Mouse (Mus musculus) kidney, embryonic 15.5 days (tissue): ENCODE results near the gene Rbm28. TPM values are rescaled to one million over a fixed set of nuclear protein-coding genes. Genes with fewer than 3 reads are reported as not detected.

Source experiments
- ATAC-seq: fragments of 200-750 bp; cut with Nextera tagmentation; replicated peaks from 2 replicates; pipeline ENCODE4 v1.8.0; 2017; ENCODE audit warnings: moderate TSS enrichment; ENCODE audit not compliant: low FRiP score
- H3K27ac ChIP-seq: fragments of 300-500 bp; sonication (generic); 2 replicates; pipeline ENCODE4 v1.5.1; 2015; ENCODE audit warnings: mild to moderate bottlenecking, inconsistent platforms
- H3K27me3 ChIP-seq: fragments of 300-500 bp; sonication (generic); 2 replicates; pipeline ENCODE4 v1.6.1; 2015; ENCODE audit warnings: inconsistent platforms
- H3K36me3 ChIP-seq: fragments of 300-500 bp; sonication (generic); 2 replicates; pipeline ENCODE4 v1.6.1; 2015; ENCODE audit warnings: inconsistent platforms
- H3K4me1 ChIP-seq: fragments of 300-500 bp; sonication (generic); 2 replicates; pipeline ENCODE4 v1.6.1; 2015; ENCODE audit warnings: inconsistent platforms
- H3K4me2 ChIP-seq: fragments of 300-500 bp; sonication (generic); 2 replicates; pipeline ENCODE4 v1.6.1; 2015; ENCODE audit warnings: moderate library complexity, mild to moderate bottlenecking, inconsistent platforms
- H3K4me3 ChIP-seq: fragments of 300-500 bp; sonication (generic); replicated peaks from 2 replicates; pipeline ENCODE4 v1.5.1; 2015; ENCODE audit warnings: mild to moderate bottlenecking, inconsistent platforms
- H3K9ac ChIP-seq: fragments of 300-500 bp; sonication (generic); 2 replicates; pipeline ENCODE4 v1.6.1; 2015; ENCODE audit warnings: mild to moderate bottlenecking, inconsistent platforms
- H3K9me3 ChIP-seq: fragments of 300-500 bp; sonication (generic); replicated peaks from 2 replicates; pipeline ENCODE4 v1.6.1; 2016; ENCODE audit warnings: inconsistent platforms
- WGBS: fragments of 180-500 bp; shearing (Covaris S2); methylation state at CpG from one replicate; pipeline ENCODE4 v1.1.7; 2015; ENCODE audit warnings: mixed read lengths; 5-methylcytosine and 5-hydroxymethylcytosine counted together
- polyA plus RNA-seq: library from polyadenylated mRNA; unstranded; fragments of >200 nt; fragmentation: Nextera tagmentation; extraction: Ambion mirVana; gene quantifications from 2 replicates; pipeline ENCODE4 v1.2.1, GENCODE M21; 2015

Gene Rbm28
- polyA plus RNA-seq = 46.1 and 48.8 TPM in 2 replicates

DNA sequence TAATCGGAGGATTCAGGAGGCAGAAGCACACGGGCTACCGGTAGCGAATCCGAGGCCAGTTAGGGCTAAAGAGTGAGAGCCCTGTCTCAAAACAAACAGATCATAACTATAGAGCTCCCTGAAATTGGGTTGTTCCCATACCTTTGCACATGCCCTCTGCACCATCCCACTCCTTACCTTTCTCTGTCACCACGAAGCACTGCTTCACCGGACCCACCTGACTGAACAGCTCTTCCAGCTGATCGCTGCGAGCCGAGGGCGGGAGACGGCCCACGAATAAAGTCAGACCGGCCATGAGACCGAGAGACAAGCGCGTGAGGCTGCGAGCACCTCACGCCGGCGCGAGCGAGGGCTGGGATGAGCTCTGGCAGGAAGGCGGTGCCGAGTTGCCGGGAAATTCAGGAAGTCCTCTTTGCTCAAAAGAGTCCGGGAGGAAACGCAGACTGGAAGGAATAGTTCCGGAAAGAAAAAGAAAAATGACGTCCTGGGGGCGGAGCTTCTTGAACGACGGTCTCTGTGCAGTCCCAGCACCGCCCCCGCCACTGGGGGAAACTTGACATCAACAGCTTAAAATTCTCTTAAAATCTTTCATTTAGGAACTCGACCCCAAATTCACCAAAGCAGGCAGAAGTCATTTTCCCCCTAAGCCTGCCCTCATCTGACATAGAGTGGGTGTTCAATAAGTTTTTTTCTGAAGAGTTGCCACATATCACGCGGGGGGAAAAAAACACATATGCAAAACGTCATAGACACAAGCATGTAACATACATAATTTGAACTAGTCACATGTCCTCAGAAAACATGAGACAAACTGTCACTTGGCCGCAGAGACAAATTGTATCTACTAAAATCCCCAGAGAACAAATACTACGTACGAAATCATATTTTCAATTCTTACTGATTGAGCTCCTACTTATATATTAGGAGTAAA, at the start of gene Rbm28:
Gene Rbm28 (minus strand): TSS at position 693 of the 931 bp plus-strand sequence.
- peak; percentile 86 for ATAC-seq
- peaks cover 32% of the 10 kb centered on the region for H3K27me3 ChIP-seq
- H3K36me3 ChIP-seq = peaks cover 8% of the 10 kb centered on the region
- H3K9me3 ChIP-seq = no peaks in the 10 kb centered on the region
- no peak within 1 kb of the TSS for H3K27ac ChIP-seq
- H3K4me3 ChIP-seq = peak within 1 kb of the TSS; percentile 70
- peak within 1 kb of the TSS; percentile 70 for H3K9ac ChIP-seq
- H3K4me2 ChIP-seq = peak within 1 kb of the TSS; percentile 85
- WGBS = 8% methylated on average over 42 of the region's 42 CpGs
- H3K4me1 ChIP-seq = peaks cover 17% of the 10 kb centered on the region

DNA sequence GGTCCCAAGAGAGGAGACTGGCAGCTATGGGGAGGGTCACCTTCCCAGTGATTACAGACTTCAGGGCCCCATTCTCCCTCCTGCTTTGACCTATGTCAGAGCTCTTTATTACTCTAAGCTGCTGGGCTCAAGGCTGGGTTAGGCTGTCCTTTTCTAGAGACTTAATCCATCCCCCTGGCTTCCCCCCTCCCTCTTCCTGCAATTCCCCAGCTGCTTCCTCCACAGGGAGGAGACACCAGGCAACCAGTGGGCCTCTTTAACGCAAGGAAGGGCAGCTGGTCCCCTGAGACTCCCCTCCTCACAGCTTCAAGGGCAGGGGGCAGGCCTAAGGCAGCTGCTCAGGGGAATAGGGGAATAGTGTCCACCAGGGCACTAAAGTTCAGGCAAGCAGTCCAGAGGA, 49.4 kb upstream of the Rbm28 start:
- ATAC-seq = 0 out of 2 replicates have a peak, but pooled peaks have one; percentile 10
- 0 out of 2 replicates have a peak, but pooled peaks cover 1% of the 10 kb centered on the region for H3K36me3 ChIP-seq
- peak overlapping the region; percentile 41; the same call in 1 of the 2 replicates for H3K27ac ChIP-seq
- no peak overlapping the region for H3K9ac ChIP-seq
- WGBS = 0% methylated on average over 1 of the region's 1 CpGs
- peaks cover 27% of the 10 kb centered on the region for H3K27me3 ChIP-seq
- H3K4me1 ChIP-seq = peaks cover 55% of the 10 kb centered on the region
- 0 out of 2 replicates have a peak overlapping the region, but pooled peaks have one; percentile 1 for H3K4me3 ChIP-seq
- H3K4me2 ChIP-seq = peak overlapping the region; percentile 87
- H3K9me3 ChIP-seq = no peaks in the 10 kb centered on the region

DNA sequence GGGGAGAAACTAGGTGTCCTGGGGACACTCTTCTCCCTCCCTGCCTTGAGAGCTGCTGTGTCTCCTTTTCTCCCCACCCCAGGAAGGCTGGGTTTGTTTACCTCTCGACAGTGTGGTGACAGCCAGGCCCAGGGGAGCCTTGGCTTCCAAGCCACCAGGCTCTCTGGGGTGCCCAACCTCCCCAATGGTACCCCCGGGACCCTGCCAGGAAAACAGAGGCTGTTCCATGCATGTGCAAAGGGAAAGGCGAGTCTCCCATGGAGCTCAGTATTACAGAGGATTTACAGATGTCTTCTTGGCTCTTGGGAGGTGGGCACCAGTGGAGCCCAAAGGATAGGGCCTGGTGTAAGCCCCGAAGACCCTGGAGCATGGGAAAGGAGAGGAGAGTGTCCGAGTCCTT, 48.6 kb upstream of the Rbm28 start:
- Histone ChIP-seq H3K27me3 (peaks cover 27% of the 10 kb centered on the region), H3K4me3 (no peak overlapping the region), H3K27ac (no peak overlapping the region), H3K9me3 (no peaks in the 10 kb centered on the region), H3K4me2 (no peak overlapping the region), H3K9ac (no peak overlapping the region), H3K36me3 (0 out of 2 replicates have a peak, but pooled peaks cover 4% of the 10 kb centered on the region), H3K4me1 (peaks cover 55% of the 10 kb centered on the region)
- no peak for ATAC-seq
- WGBS = 70% methylated on average over 5 of the region's 5 CpGs

DNA sequence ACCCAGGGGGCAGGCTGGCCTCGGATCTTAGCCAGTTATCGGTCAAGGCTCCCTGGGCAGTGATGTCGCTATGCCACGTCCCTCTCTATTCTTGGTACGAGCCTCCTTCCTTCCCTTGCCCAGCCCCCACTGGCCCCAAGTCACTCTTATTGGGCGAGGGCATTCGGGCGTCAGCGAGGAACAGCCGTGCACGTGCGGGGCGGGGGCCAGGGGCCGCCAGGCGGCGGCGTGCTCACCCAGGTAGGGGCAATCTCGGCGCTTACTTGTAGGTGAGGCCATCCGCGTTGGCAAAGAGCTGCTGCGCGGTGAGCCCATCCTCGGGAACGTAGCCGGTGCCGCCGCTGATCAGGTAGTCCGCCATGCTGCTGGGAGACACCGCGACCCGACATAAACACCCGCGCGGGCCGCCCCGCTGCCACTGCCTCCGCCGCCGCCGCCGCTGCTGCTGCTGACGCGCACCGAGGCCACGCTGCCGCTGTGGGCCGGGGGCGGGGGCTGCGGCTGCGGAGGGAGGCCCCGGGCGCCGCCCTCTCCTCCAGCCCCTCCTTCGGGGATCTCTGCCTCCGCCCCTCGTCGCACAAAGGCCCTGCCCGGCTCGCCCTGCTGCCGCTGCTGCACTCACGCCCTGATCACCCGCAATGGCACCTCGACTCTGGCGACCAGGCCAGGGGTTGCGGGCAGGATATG, 47.1 kb upstream of the Rbm28 start:
- H3K9ac ChIP-seq = peak overlapping the region; percentile 59
- peak; percentile 79 for ATAC-seq
- H3K4me1 ChIP-seq = peaks cover 55% of the 10 kb centered on the region
- peak overlapping the region; percentile 70 for H3K27ac ChIP-seq
- no peaks in the 10 kb centered on the region for H3K9me3 ChIP-seq
- peak overlapping the region; percentile 66 for H3K4me3 ChIP-seq
- H3K4me2 ChIP-seq = peak overlapping the region; percentile 83
- under 1% methylated on average over 62 of the region's 66 CpGs for WGBS
- H3K27me3 ChIP-seq = peaks cover 27% of the 10 kb centered on the region
- H3K36me3 ChIP-seq = peaks cover 10% of the 10 kb centered on the region

DNA sequence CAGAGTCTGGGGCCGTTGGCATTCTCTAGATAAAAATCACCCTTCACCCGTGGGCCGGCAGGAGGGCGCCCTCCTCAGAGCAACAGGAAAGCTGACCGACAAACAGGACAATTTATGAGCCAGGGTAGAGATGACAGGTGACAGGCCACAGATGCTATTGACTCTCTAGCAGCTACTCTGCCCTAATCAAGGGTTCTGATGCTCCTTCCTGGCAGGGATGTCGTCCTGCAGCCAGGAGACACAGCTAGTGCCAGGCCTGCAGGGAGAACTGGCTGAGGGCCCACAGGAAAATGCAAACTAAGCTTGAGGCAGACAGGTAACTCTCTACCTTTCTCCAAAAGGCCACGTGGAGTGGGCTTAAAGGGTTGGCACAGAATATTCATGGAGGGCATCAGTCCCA, 46.3 kb upstream of the Rbm28 start:
- Histone ChIP-seq H3K27me3 (peaks cover 27% of the 10 kb centered on the region), H3K36me3 (peaks cover 16% of the 10 kb centered on the region), H3K9me3 (no peaks in the 10 kb centered on the region), H3K27ac (no peak overlapping the region), H3K4me2 (peak overlapping the region; percentile 83), H3K9ac (peak overlapping the region; percentile 59), H3K4me3 (peak overlapping the region; percentile 66), H3K4me1 (peaks cover 50% of the 10 kb centered on the region)
- ATAC-seq = no peak
- WGBS = 8% methylated on average over 7 of the region's 7 CpGs

DNA sequence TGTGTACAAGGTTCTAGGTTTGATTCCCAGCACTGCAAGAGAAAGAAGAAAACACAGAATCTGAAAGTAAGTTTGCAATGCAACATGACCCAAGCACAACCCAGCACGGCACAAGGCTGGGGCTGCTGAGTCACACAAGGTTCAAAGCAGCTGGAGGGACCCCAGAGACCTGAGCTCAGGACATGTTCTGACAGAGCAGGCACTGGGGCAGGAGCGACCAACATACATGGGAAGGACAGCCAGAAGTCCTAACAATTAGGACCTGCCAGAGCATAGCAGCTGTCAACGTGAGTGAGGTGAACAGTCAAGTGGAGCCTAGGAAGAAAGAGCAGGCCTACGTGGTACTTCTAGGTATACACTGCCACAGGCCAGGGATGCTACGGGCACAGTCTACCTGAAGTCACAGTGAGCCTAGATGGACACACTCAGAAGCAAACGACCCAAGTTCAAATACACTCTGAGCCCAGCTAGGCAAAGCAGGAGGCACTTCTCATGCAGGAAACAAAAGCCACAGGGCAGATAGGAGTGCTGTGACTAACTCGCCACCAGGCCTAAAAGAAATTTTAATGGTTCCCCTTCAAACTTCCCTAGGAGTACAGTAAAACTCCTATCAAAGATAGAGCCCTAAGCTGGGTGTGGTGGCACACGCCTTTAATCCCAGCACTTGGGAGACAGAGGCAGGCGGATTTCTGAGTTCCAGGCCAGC, 45.6 kb upstream of the Rbm28 start:
- H3K27ac ChIP-seq = no peak overlapping the region
- H3K9ac ChIP-seq = no peak overlapping the region
- no peak overlapping the region for H3K4me3 ChIP-seq
- WGBS = 77% methylated on average over 9 of the region's 9 CpGs
- peaks cover 23% of the 10 kb centered on the region for H3K27me3 ChIP-seq
- no peaks in the 10 kb centered on the region for H3K9me3 ChIP-seq
- H3K36me3 ChIP-seq = peaks cover 20% of the 10 kb centered on the region
- peaks cover 44% of the 10 kb centered on the region for H3K4me1 ChIP-seq
- no peak for ATAC-seq
- peak overlapping the region; percentile 15 for H3K4me2 ChIP-seq

DNA sequence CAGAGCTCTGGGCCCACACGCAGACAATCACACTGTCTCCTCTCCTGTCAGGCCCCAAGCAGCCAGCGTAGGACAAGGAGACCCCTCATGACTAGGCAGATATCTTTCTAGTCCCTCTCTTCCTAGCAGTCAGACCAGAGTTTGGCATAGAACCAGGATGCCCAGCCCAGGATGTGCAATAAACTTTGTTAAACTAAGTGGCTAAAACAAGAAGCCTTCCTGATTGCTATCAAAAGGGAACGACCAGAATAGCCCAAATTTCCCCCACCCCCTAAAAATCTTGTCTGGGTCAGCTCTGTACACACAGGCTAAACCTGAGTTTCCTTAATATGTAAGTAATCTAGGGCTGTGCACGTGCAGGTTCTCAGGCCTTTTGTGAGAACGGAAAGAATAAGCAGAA, 43.4 kb upstream of the Rbm28 start:
- ATAC-seq = no peak
- no peak overlapping the region for H3K4me2 ChIP-seq
- no peaks in the 10 kb centered on the region for H3K9me3 ChIP-seq
- peaks cover 25% of the 10 kb centered on the region for H3K4me1 ChIP-seq
- peaks cover 1% of the 10 kb centered on the region; the same call in 1 of the 2 replicates for H3K27me3 ChIP-seq
- H3K36me3 ChIP-seq = peaks cover 38% of the 10 kb centered on the region
- no peak overlapping the region for H3K27ac ChIP-seq
- H3K4me3 ChIP-seq = no peak overlapping the region
- WGBS = 83% methylated on average over 5 of the region's 5 CpGs
- no peak overlapping the region for H3K9ac ChIP-seq

DNA sequence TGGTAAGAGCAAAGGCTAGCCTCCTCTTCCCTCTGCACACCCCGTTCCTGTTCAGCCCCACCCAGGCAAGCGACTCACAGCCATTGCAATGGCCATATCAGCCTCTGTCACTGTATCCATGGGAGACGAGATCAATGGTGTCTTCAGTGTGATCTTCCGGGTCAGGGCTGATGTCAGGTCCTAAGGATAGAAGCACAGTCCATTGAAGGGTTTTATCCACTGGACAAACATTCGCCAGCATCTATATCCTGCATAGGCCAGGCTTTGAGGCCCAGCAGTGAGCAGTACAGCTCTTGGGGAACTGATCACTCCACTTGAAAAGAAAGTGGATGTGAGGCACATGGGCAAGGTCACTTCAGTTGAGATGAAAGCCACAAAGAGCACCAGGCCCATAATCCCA, 42.2 kb upstream of the Rbm28 start:
- H3K9ac ChIP-seq = no peak overlapping the region
- WGBS = 89% methylated on average over 5 of the region's 5 CpGs
- peaks cover 49% of the 10 kb centered on the region for H3K36me3 ChIP-seq
- H3K27ac ChIP-seq = no peak overlapping the region
- ATAC-seq = no peak
- H3K4me1 ChIP-seq = peaks cover 17% of the 10 kb centered on the region
- H3K4me3 ChIP-seq = no peak overlapping the region
- H3K9me3 ChIP-seq = no peaks in the 10 kb centered on the region
- no peaks in the 10 kb centered on the region for H3K27me3 ChIP-seq
- H3K4me2 ChIP-seq = no peak overlapping the region

DNA sequence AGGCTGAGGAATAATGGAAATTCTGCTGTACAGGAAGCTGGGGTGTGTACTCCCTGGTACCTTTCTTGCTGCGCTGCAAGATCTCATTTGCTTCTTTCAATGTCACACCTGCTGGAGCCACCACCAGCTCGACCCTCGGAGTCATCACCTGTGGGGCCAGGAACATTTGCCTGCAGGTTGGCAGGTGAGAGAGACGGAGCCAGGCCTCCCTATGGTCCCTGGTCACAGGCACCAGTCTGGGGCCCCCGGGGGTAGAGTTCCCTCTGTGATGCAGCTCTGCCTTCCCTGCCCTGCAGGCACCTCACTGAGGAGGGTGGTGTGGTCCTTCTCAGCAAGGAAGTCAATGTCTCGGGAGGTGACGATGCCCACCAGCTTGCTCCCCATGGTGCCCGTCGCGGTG, 41.2 kb upstream of the Rbm28 start:
- no peak for ATAC-seq
- H3K9me3 ChIP-seq = no peaks in the 10 kb centered on the region
- 91% methylated on average over 10 of the region's 10 CpGs for WGBS

DNA sequence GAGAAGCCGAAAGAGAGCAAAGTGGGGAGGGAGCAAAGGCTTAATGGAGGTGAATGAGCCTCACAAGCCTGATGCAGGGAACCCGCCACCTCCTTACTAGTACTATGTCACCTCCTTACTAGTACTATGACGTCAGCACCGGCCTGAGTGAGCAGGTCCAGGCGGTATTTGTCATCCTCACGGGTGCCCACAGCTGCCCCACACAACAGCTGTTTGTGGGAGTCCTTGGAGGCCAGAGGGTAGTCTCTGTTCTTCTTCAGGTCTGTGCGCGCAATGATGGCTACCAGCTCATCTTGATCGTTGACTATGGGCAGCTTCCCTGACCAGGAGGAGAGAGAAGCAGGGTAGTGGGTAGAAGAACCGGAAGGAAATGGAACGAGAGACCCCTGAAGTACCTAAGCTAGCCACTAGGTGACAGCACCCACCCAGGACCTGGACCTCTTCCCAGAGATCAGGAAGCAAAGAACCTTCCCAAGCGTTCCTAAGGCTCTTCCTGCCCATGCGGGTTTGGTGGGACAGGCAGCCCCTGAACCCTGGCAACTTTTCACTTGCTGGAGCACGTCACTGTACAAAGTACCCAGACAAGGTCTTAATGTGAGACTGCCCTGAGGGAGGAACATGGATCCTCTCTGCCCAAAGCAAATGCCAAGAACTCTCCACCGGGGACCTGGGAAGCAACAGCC, 40.3 kb upstream of the Rbm28 start:
- H3K4me3 ChIP-seq = no peak overlapping the region
- H3K27me3 ChIP-seq = no peaks in the 10 kb centered on the region
- no peak overlapping the region for H3K9ac ChIP-seq
- H3K4me1 ChIP-seq = 0 out of 2 replicates have a peak, but pooled peaks cover 2% of the 10 kb centered on the region
- ATAC-seq = no peak; the same call in 1 of the 2 replicates
- WGBS = 57% methylated on average over 15 of the region's 15 CpGs
- H3K36me3 ChIP-seq = peaks cover 54% of the 10 kb centered on the region
- no peaks in the 10 kb centered on the region for H3K9me3 ChIP-seq
- no peak overlapping the region for H3K27ac ChIP-seq
- H3K4me2 ChIP-seq = no peak overlapping the region

More for the DNA sequence above, 41.2 kb upstream of the Rbm28 start:
- no peak overlapping the region for H3K4me2 ChIP-seq
- H3K4me1 ChIP-seq = peaks cover 10% of the 10 kb centered on the region
- no peak overlapping the region for H3K4me3 ChIP-seq
- no peaks in the 10 kb centered on the region for H3K27me3 ChIP-seq
- H3K36me3 ChIP-seq = peaks cover 53% of the 10 kb centered on the region
- H3K9ac ChIP-seq = no peak overlapping the region
- no peak overlapping the region for H3K27ac ChIP-seq

DNA sequence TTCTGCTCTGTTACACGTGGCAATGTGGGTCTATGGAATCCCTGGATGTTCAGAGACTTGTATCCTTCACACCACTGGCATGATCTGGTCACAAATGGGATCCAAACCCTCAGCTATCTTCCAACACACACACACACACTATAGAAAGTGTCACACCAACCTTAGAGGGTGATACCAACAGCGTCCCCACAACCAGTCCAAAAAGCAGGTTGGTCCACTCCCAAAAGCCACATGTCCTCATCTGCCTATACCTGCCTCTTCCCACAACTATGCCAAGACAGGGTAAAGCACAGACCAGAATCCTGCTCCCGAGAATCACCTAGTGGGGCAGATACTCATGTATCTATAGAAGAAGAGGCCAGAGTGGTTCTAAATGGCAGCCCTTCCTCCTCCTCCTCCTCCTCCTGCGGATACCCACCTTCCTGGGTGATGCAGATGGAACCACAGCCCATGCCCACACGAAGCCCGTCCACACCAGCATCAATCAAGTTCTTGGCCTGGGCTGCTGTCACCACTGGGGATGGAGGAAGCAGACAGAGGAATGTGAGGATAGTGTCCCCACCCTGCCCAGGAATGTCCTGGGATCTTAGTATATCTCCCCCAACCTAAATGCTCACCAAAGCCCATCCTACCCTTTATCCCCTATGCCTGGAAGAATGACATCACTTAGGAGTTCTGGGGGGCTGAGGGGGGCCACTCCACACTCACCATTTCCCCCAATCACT, 39.2 kb upstream of the Rbm28 start:
- H3K4me2 ChIP-seq = no peak overlapping the region

More for the DNA sequence above, 39.2 kb upstream of the Rbm28 start:
- 86% methylated on average over 6 of the region's 6 CpGs for WGBS
- Histone ChIP-seq H3K36me3 (peaks cover 51% of the 10 kb centered on the region), H3K27ac (no peak overlapping the region), H3K4me1 (peaks cover 6% of the 10 kb centered on the region), H3K9me3 (no peaks in the 10 kb centered on the region), H3K9ac (no peak overlapping the region), H3K4me3 (no peak overlapping the region), H3K27me3 (no peaks in the 10 kb centered on the region)
- no peak for ATAC-seq
